Mouse (Mus musculus): ENCODE measurements around the gene Fndc8.
"Not testable (repeated sequence)": the region's sequence is repeated elsewhere in the genome, so short reads cannot be mapped to it uniquely, and the experiment has no call there.

Gene Fndc8

DNA sequence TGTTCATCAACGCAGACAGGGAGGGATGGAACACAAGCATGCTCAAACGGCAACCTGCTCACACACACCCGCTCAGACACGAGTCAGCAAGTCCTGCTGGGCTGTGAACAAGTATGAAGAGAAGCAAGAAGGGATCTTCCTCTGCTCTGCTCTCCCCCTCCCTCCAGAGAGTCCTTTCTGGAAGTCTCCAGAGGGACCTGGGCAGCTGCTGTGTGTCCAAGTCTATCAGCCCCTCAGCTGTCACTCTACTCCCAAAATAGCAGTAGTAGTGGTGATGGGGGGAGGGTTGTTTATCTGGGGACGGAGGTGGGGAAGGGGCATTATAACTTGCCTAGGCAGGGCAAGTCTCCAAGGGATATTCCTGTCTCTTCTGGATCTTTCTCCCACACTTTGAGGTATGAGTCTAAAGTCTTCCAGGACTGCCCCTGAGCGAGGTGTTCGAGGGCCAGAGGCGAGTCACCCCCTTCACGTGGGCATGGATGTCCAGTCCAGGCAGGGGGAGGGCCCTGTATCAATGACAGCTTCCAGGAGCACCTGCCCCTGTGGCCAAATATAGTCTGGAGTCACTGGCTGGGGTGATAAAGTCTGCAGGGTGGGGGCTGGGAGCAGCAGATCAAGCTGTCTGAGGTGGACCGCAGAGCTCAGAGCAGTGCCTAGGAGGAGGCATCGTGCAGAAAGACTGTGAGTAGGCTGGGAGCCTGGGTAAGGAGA is 18.9 kb downstream of the Fndc8 start:
- no peak for DNase-seq (ENCODE audit: low read depth)

DNA sequence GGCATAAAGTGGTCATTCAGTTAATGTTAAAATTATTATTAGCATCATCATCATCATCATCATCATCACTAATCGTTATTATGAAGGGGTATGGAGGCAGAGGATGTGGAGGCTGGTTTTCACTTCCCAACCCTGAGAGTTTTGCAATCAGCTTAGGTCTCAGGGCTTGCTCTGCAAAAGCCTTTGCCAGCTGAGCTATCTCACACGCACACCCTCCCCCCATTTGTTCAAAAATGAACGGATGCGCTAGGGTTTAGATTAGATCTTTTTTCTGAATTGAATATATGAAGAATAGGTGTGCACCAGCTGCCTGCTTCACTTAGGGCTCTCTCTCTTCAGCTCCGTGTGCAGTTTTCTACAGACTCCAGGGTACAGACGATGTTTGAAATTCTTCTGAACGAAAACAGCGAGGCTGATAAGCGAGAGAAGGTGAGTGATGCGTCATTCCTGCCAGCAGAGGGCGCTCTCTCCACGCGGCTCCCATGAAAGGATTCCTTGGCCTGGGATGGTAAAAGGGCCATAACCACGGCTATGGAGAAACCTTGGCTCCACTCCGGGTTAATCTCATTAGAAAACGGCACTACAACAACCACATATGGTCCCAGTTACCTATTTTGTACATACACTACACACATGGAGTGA is 22.9 kb downstream of the Fndc8 start:
- DNase-seq (ENCODE audit: low read depth) = peak; percentile 64

DNA sequence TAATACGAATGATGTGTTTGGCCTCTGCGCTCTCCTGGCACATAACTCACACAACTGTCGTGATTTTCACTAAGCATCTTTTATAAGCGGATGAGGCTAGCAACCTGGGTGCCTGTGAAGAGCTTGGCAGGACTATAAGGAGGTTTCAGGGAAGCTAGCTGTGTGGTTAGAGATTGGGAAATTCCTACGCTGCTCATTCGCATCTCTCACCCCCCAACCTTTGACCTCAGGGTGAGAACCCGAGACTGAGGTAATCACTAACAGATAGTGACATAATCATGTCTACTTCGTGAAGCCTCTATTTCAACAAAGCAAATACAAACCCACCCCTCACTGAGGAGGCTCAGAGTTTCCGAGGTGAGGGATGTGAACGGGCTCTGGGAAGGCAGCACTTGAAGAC is 28.8 kb downstream of the Fndc8 start:
- no peak for DNase-seq (ENCODE audit: low read depth)

DNA sequence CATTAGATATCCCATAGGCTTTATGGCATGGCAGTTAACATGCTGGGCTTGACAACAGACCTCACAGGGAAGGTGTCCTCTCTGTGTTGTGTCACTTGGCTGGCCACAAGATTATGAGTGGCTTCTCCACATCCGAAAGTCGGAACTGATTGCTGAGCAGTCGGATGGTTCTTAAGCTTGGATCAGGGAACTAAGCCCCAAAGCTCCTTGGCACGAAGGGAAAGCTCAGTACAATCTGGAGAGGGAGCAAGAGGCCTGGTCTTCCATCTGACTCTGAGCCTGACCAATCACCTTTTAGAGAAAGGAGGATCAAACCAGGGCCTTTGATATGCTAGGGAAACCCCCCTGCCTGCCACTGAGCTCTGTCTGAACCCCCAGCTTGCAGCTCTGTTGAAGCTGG is 29.8 kb downstream of the Fndc8 start:
- no peak for DNase-seq (ENCODE audit: low read depth)

DNA sequence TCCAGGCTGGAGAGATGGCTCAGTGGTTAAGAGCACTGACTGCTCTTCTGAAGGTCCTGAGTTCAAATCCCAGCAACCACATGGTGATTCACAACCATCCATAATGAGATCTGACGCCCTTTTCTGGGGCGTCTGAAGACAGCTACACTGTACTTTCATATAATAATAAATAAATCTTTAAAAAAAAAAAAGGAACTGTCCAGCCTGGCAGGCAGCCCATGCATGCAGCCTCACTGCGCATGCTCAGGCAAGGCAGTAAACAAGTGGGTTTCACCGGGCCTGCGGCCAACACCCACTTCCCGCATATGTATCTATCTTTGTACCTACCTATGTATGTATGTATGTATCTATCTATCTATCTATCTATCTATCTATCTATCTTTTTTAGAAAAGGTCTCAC is 32.0 kb downstream of the Fndc8 start:
- DNase-seq (ENCODE audit: low read depth) = not testable (repeated sequence)

DNA sequence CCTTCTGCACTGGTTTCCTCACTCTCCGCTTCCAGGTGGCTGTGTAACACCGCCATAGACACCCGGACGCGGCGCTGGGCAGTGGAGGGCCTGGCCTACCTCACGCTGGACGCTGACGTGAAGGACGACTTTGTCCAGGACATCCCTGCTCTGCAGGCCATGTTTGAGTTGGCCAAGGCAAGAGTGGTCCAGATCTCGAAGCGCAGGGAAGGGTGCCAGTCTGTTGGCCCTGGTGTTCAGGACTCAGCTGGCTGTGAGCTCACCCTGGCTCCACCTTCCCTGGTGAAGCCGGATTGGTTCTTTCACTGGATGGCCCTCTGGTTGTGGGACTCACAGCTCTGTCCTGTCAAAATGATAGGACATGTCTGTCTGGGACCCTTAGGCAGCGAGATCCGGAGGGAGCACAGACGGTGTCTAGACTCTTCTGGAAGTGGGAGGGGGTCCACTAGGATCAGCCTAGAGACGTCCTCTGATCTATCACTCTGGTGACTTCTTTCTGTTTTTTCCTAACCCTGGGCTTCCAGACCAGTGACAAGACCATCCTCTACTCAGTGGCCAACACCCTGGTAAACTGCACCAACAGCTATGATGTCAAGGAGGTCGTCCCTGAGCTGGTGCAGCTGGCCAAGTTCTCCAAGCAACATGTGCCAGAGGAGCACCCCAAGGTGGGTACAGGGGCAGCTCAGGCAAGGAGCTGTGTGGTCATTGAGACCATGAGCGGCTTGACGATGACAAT is 37.1 kb downstream of the Fndc8 start:
- DNase-seq (ENCODE audit: low read depth) = no peak

DNA sequence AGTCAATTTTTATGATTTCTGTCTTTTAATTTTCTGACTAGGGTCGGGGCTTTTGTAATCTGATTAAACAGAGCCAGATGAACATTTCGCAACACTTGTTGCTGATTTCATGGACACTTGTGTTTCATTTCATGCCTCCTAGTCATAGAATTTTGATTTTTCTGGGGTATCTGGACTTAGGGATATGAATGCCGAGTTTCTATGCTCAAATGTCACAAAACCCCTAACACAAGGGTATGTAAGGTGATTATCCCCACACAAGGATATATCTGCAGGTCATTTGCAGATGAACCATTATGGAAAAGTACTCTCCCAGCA is 37.7 kb downstream of the Fndc8 start:
- no peak for DNase-seq (ENCODE audit: low read depth)

DNA sequence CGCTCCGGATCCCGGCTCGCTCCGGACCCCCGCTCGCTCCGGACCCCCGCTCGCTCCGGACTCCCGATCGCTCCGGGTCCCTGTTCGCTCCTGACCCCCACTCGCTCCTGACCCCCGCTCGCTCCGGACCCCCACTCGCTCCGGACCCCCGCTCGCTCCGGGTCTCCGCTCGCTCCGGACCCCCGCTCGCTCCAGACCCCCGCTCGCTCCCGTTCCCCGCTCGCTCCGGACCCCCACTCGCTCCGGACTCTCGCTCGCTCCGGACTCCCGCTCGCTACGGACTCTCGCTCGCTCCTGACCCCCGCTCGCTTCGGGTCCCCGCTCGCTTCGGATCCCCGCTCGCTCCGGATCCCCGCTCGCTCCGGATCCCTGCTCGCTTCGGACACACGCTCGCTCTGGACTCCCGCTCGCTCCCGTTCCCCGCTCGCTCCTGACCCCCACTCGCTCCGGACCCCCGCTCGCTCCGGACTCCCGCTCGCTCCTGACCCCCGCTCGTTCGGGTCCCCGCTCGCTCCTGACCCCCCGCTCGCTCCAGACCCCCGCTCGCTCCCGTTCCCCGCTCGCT is 38.5 kb downstream of the Fndc8 start:
- DNase-seq (ENCODE audit: low read depth) = not testable (repeated sequence)

DNA sequence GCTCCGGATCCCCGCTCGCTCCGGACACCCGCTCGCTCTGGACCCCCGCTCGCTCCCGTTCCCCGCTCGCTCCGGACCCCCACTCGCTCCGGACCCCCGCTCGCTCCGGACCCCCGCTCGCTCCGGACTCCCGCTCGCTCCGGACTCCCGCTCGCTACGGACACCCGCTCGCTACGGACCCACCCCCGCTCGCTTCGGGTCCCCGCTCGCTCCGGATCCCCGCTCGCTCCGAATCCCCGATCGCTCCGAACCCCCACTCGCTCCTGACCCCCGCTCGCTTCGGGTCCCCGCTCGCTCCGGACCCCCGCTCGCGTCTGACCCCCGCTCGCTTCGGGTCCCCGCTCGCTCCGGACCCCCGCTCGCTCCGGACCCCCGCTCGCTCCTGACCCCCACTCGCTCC is 39.2 kb downstream of the Fndc8 start:
- DNase-seq (ENCODE audit: low read depth) = not testable (repeated sequence)

DNA sequence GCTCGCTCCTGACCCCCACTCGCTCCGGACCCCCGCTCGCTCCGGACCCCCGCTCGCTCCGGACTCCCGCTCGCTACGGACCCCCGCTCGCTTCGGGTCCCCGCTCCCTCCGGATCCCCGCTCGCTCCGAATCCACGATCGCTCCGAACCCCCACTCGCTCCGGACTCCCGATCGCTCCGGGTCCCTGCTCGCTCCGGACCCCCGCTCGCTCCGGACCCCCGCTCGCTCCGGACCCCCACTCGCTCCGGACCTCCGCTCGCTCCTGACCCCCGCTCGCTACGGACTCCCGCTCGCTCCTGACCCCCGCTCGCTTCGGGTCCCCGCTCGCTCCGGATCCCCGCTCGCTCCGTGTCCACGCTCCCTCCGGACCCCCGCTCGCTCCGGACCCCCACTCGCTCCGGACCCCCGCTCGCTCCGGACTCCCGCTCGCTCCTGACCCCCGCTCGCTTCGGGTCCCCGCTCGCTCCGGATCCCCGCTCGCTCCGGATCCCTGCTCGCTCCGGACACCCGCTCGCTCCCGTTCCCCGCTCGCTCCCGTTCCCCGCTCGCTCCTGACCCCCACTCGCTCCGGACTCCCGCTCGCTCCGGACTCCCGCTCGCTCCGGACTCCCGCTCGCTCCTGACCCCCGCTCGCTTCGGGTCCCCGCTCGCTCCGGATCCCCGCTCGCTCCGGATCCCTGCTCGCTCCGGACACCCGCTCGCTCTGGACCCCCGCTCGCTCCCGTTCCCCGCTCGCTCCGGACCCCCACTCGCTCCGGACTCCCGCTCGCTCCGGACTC is 39.9 kb downstream of the Fndc8 start:
- DNase-seq (ENCODE audit: low read depth) = not testable (repeated sequence)

DNA sequence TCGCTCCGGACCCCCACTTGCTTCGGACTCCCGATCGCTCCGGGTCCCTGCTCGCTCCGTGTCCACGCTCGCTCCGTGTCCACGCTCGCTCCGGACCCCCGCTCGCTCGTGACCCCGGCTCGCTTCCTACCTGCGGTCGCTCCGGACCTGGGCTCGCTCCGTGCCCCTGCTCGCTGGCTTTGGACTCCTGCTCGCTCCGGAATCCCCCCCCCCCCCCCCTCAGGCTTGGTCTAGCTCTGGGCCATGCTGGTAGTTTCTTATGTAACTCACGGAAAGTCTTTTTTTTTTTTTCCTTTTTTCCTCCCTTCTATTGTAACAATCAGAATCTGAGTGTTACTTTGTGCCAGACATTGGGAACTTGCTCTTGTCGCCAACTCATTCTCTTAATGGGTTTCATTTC is 41.3 kb downstream of the Fndc8 start:
- no peak for DNase-seq (ENCODE audit: low read depth)

DNA sequence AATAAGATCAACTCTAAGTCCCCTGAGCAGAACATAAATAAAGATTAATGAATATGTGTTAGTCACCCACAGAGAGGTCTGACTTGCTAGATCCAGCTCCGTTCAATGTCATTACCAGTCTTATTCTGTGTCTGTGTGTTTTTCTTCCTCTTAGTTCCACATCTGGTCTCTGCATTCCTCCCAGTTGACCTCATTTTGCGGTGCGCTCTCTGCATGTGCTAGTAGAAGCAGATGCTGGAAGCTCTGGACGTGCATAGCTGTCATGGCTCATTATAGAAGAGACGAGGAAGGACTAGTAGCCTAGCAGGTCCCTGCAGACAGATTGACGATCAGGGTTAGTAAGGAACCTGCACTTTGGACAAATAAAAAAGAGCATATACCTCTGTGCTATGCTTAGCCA is 51.4 kb downstream of the Fndc8 start:
- no peak for DNase-seq (ENCODE audit: low read depth)

DNA sequence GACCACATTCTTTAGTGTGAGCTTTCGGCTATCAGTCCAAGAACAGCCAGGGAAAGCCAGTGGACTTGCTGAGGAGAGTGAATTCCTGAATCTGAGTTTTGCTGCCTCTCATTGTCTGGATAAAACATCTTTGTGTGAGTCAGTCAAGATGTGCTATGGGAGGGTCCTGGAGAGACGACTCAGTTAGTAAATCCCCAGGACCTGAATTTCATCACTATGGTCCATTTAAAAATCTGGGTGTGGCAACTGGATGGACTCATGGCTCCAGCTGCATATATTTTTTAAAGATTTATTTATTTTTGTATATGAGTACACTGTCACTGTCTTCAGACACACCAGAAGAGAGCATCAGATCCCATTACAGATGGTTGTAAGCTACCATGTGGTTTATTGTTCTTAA is 53.7 kb downstream of the Fndc8 start:
- DNase-seq (ENCODE audit: low read depth) = no peak

DNA sequence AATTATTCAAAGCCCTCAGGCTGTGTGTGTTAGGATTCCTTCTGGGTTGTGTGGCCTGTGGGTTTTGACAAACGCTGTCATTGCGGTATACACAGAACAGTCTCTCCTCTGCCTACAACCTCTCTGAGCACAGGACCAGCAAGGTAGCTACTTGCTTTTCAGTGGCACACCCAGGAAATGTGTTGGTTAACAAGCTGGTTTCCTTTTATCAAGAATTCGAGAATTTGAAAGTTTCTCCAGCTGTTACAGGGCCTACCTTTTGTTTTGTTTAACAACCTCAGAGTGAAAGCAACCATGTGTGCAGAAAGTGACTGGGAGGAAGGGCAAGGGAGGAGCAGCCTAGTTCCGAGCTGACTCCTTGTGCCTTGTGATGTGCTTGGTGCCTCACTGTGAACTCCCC is 55.5 kb downstream of the Fndc8 start:
- DNase-seq (ENCODE audit: low read depth) = no peak

DNA sequence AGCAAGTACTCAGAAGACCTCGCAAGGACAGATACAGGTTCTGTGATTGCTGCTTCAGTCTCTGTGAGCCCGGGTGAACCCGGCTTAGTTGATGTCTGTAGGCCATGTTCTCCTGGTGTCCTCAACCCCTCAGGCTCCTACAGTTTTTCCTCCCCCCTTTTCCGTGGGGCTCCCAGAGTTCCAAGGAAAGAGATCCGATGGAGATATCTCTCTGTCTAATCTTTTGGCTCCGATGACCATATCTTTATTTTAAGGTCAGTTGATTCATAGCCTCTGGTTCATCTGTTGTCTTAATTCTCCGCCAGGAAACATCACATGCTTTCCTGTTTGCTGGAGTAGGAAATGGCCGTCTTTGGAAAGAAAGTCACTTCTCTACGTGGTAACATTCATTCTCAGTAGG is 57.1 kb downstream of the Fndc8 start:
- DNase-seq (ENCODE audit: low read depth) = no peak
